Mouse (Mus musculus): ENCODE data around the gene Bub1. TPM values are rescaled to one million over a fixed set of nuclear protein-coding genes. Genes with fewer than 3 reads are reported as not detected.

Gene Bub1
- polyA plus RNA-seq (2015; fragmentation: Nextera tagmentation; extraction: Ambion mirVana) = 32.2 and 32.6 TPM in 2 replicates

- H3K9ac ChIP-seq = peak within 1 kb of the TSS; percentile 39
These were observed at the start of gene Bub1 for GRCm38 (mm10) chr2:127831401-127832102. TSS of gene Bub1 (minus strand) at chr2:127831865.

GRCm38 (mm10) chr2:127881063-127881462, 49.4 kb upstream of the Bub1 start:
- no peaks in the 10 kb centered on the region for H3K36me3 ChIP-seq
- no peak overlapping the region for H3K4me3 ChIP-seq (replicated peaks)
- H3K4me2 ChIP-seq (replicated peaks) = no peak overlapping the region
- ATAC-seq (ENCODE audit: insufficient number of reproducible peaks, low FRiP score, low TSS enrichment, low read depth) = no peak
- no peak overlapping the region for H3K27ac ChIP-seq (replicated peaks)
- 76% methylated on average over 5 of the region's 5 CpGs for WGBS
- no peaks in the 10 kb centered on the region for H3K9me3 ChIP-seq (replicated peaks)
- no peaks in the 10 kb centered on the region for H3K4me1 ChIP-seq
- no peak overlapping the region for H3K9ac ChIP-seq
- H3K27me3 ChIP-seq = no peaks in the 10 kb centered on the region

More at GRCm38 (mm10) chr2:127831401-127832102, at the start of gene Bub1:
- Histone ChIP-seq H3K4me3 (replicated peaks) (peak within 1 kb of the TSS; percentile 77), H3K27me3 (peaks cover 4% of the 10 kb centered on the region; the same call in 1 of the 2 replicates), H3K9me3 (replicated peaks) (no peaks in the 10 kb centered on the region), H3K4me1 (peaks cover 8% of the 10 kb centered on the region; the same call in 1 of the 2 replicates), H3K4me2 (replicated peaks) (peak within 1 kb of the TSS; percentile 84), H3K27ac (replicated peaks) (0 out of 2 replicates have a peak within 1 kb of the TSS, but pooled peaks have one; percentile 34), H3K36me3 (no peaks in the 10 kb centered on the region)
- peak; percentile 93 for ATAC-seq (ENCODE audit: insufficient number of reproducible peaks, low FRiP score, low TSS enrichment, low read depth)
- under 1% methylated on average over 56 of the region's 56 CpGs for WGBS

- H3K27me3 ChIP-seq = no peaks in the 10 kb centered on the region
- H3K27ac ChIP-seq (replicated peaks) = peak overlapping the region; percentile 66; the same call in 1 of the 2 replicates
- H3K9me3 ChIP-seq (replicated peaks) = no peaks in the 10 kb centered on the region
- H3K4me3 ChIP-seq (replicated peaks) = no peak overlapping the region
- no peaks in the 10 kb centered on the region for H3K36me3 ChIP-seq
- H3K9ac ChIP-seq = no peak overlapping the region
- ATAC-seq (ENCODE audit: insufficient number of reproducible peaks, low FRiP score, low TSS enrichment, low read depth) = no peak
- WGBS = 36% methylated on average over 4 of the region's 4 CpGs
- H3K4me2 ChIP-seq (replicated peaks) = no peak overlapping the region
- H3K4me1 ChIP-seq = 0 out of 2 replicates have a peak, but pooled peaks cover 9% of the 10 kb centered on the region
These were observed 32.7 kb upstream of the Bub1 start for GRCm38 (mm10) chr2:127864381-127864780.

- H3K9ac ChIP-seq = no peak overlapping the region
- H3K9me3 ChIP-seq (replicated peaks) = no peaks in the 10 kb centered on the region
- H3K4me1 ChIP-seq = no peaks in the 10 kb centered on the region
- no peak overlapping the region for H3K4me3 ChIP-seq (replicated peaks)
- H3K36me3 ChIP-seq = no peaks in the 10 kb centered on the region
- no peak overlapping the region for H3K4me2 ChIP-seq (replicated peaks)
- 48% methylated on average over 4 of the region's 4 CpGs for WGBS
- no peaks in the 10 kb centered on the region for H3K27me3 ChIP-seq
- ATAC-seq (ENCODE audit: insufficient number of reproducible peaks, low FRiP score, low TSS enrichment, low read depth) = peak; percentile 67
- H3K27ac ChIP-seq (replicated peaks) = 0 out of 2 replicates have a peak overlapping the region, but pooled peaks have one; percentile 34
These were observed 22.8 kb upstream of the Bub1 start for GRCm38 (mm10) chr2:127854332-127854991.

- WGBS = 82% methylated on average over 2 of the region's 2 CpGs
- no peak overlapping the region for H3K4me3 ChIP-seq (replicated peaks)
- no peak for ATAC-seq (ENCODE audit: insufficient number of reproducible peaks, low FRiP score, low TSS enrichment, low read depth)
- H3K27me3 ChIP-seq = no peaks in the 10 kb centered on the region
- H3K36me3 ChIP-seq = no peaks in the 10 kb centered on the region
- H3K27ac ChIP-seq (replicated peaks) = no peak overlapping the region
- H3K9me3 ChIP-seq (replicated peaks) = no peaks in the 10 kb centered on the region
- H3K4me1 ChIP-seq = no peaks in the 10 kb centered on the region
- H3K4me2 ChIP-seq (replicated peaks) = no peak overlapping the region
- no peak overlapping the region for H3K9ac ChIP-seq
These were observed 18.7 kb upstream of the Bub1 start for GRCm38 (mm10) chr2:127850371-127850770.

DNA sequence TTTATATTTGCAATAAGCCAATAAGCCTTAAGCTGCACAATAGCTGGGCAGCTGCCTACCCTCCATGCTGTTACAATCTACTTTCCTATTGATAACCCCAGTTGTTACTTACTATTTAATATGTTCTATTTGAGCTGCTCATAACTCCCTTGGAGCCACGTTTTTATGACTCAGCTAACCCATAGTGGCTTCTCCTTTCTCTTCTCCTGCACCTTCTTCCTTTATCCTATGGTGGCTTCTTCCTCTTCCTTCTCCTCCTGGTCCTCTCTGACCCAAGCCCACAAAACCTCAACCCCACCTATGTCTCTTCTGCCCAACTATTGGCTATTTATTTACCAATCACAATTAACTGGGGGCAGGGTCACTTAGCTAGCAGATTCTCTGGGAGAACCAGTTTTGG, 14.9 kb upstream of the Bub1 start:
- Histone ChIP-seq H3K4me1 (no peaks in the 10 kb centered on the region), H3K36me3 (no peaks in the 10 kb centered on the region), H3K4me2 (replicated peaks) (no peak overlapping the region), H3K27ac (replicated peaks) (no peak overlapping the region), H3K9ac (no peak overlapping the region), H3K27me3 (no peaks in the 10 kb centered on the region), H3K9me3 (replicated peaks) (no peaks in the 10 kb centered on the region), H3K4me3 (replicated peaks) (no peak overlapping the region)
- no peak for ATAC-seq (ENCODE audit: insufficient number of reproducible peaks, low FRiP score, low TSS enrichment, low read depth)
- 31% methylated on average over 1 of the region's 1 CpGs for WGBS

GRCm38 (mm10) chr2:127846008-127846407, 14.3 kb upstream of the Bub1 start:
- ATAC-seq (ENCODE audit: insufficient number of reproducible peaks, low FRiP score, low TSS enrichment, low read depth) = no peak
- no peak overlapping the region for H3K4me2 ChIP-seq (replicated peaks)
- H3K4me1 ChIP-seq = no peaks in the 10 kb centered on the region
- H3K4me3 ChIP-seq (replicated peaks) = no peak overlapping the region
- H3K9ac ChIP-seq = no peak overlapping the region
- H3K36me3 ChIP-seq = no peaks in the 10 kb centered on the region
- H3K9me3 ChIP-seq (replicated peaks) = no peaks in the 10 kb centered on the region
- H3K27me3 ChIP-seq = no peaks in the 10 kb centered on the region
- H3K27ac ChIP-seq (replicated peaks) = no peak overlapping the region

- H3K4me3 ChIP-seq (replicated peaks) = no peak overlapping the region
- H3K4me2 ChIP-seq (replicated peaks) = no peak overlapping the region
- H3K9me3 ChIP-seq (replicated peaks) = no peaks in the 10 kb centered on the region
- WGBS = 42% methylated on average over 7 of the region's 7 CpGs
- H3K36me3 ChIP-seq = no peaks in the 10 kb centered on the region
- no peaks in the 10 kb centered on the region for H3K4me1 ChIP-seq
- ATAC-seq (ENCODE audit: insufficient number of reproducible peaks, low FRiP score, low TSS enrichment, low read depth) = no peak
- no peak overlapping the region for H3K9ac ChIP-seq
- H3K27ac ChIP-seq (replicated peaks) = no peak overlapping the region
- peaks cover 5% of the 10 kb centered on the region; the same call in 1 of the 2 replicates for H3K27me3 ChIP-seq
These were observed 13.8 kb upstream of the Bub1 start for GRCm38 (mm10) chr2:127845346-127845982.

GRCm38 (mm10) chr2:127842421-127842820, 10.8 kb upstream of the Bub1 start:
- Histone ChIP-seq H3K4me3 (replicated peaks) (no peak overlapping the region), H3K36me3 (no peaks in the 10 kb centered on the region), H3K9me3 (replicated peaks) (no peaks in the 10 kb centered on the region), H3K4me1 (no peaks in the 10 kb centered on the region), H3K4me2 (replicated peaks) (no peak overlapping the region), H3K9ac (no peak overlapping the region), H3K27me3 (peaks cover 30% of the 10 kb centered on the region), H3K27ac (replicated peaks) (no peak overlapping the region)
- ATAC-seq (ENCODE audit: insufficient number of reproducible peaks, low FRiP score, low TSS enrichment, low read depth) = no peak
- 76% methylated on average over 3 of the region's 3 CpGs for WGBS

DNA sequence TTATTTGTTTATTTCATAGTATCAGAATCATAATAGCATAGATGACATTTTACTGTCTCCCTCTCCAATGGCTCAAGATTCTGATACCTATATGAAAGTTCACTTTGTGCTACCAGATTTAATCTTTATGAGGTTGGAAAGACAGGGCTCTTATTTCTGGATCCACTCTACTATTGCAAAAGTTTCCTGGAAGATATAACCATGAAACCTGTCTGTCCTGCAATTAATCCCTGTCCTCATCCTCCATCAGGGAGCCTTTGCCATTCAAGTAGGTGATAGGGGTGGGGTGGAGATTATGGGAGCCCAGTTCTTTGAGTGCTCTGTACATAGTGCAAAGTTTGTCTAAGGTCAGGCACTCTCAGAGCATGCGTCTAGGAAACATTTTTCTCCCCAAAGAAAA, 9.7 kb upstream of the Bub1 start:
- 68% methylated on average over 1 of the region's 1 CpGs for WGBS
- Histone ChIP-seq H3K27me3 (peaks cover 30% of the 10 kb centered on the region), H3K4me2 (replicated peaks) (no peak overlapping the region), H3K4me3 (replicated peaks) (no peak overlapping the region), H3K4me1 (no peaks in the 10 kb centered on the region), H3K9me3 (replicated peaks) (no peaks in the 10 kb centered on the region), H3K9ac (no peak overlapping the region), H3K36me3 (no peaks in the 10 kb centered on the region), H3K27ac (replicated peaks) (no peak overlapping the region)
- ATAC-seq (ENCODE audit: insufficient number of reproducible peaks, low FRiP score, low TSS enrichment, low read depth) = no peak

DNA sequence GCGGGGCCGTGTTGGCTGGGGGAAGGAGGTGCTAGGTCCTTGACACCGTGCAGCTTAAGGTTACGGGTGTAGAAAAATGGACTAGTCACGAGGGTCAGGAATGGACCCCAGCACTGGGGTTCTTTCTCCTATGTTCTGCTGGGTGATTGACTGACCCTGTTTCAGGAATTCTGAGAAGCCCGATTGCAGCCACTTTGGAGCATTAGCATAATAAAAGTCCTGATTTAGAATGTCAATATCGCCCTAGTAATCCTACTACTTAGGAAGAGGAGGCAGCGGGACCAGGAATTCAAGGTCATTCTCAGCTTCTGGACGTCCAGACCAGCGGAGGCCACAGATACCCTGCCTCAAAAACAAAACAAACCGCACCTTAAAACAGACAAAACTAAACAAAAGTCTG, 7.8 kb upstream of the Bub1 start:
- Histone ChIP-seq H3K4me3 (replicated peaks) (no peak overlapping the region), H3K9me3 (replicated peaks) (no peaks in the 10 kb centered on the region), H3K4me1 (no peaks in the 10 kb centered on the region), H3K27me3 (peaks cover 30% of the 10 kb centered on the region), H3K4me2 (replicated peaks) (no peak overlapping the region), H3K9ac (no peak overlapping the region), H3K27ac (replicated peaks) (no peak overlapping the region), H3K36me3 (no peaks in the 10 kb centered on the region)
- 19% methylated on average over 11 of the region's 11 CpGs for WGBS
- ATAC-seq (ENCODE audit: insufficient number of reproducible peaks, low FRiP score, low TSS enrichment, low read depth) = no peak
